Mouse (Mus musculus) heart, adult 11 months (tissue): ENCODE results near the gene Nudt16l1.

Experiments used
- DNase-seq: peaks from one replicate; pipeline ENCODE4 v3.0.0; 2022

Nudt16l1 gene

GRCm38 (mm10) chr16:4938461-4938860, at the start of gene Nudt16l1:
Nudt16l1 (plus strand) TSS chr16:4938761.
- no peak for DNase-seq

DNA sequence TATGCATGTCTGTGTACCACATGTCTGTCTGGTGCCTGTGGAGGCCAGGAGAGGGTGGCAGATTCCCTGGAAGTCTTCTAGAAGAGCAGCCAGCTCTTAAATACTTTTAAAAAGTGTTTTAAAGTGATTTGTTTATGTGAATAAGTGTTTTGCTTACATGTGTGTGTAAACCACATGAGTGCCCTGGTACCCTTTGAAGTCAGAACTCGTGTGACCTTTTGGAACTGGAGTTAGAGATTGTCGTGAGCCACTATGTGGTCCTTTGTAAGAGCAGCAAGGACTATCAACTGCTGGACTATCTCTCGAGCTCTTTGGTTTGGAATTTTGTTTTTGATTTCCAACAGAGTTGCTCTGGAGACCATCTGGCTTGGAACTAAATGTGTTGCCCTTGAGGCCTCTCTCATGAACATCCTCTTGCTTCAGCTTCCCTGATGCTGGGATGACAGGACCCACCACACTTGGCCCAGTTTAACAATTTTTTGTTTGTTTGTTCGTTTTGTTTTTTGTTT, 48.3 kb upstream of the Nudt16l1 start:
- DNase-seq: peak; percentile 95

- no peak for DNase-seq
Measured at GRCm38 (mm10) chr16:4892171-4892570, 46.4 kb upstream of the Nudt16l1 start.

GRCm38 (mm10) chr16:4894201-4894908, 44.2 kb upstream of the Nudt16l1 start:
- DNase-seq: peak; percentile 95

GRCm38 (mm10) chr16:4896249-4897027, 42.1 kb upstream of the Nudt16l1 start:
- peak; percentile 99 for DNase-seq

- DNase-seq: peak; percentile 91
Measured at GRCm38 (mm10) chr16:4897146-4897730, 41.3 kb upstream of the Nudt16l1 start.

- DNase-seq: peak; percentile 87
Measured at GRCm38 (mm10) chr16:4898881-4899280, 39.7 kb upstream of the Nudt16l1 start.

GRCm38 (mm10) chr16:4899711-4900110, 38.9 kb upstream of the Nudt16l1 start:
- no peak for DNase-seq

- DNase-seq: no peak
Measured at GRCm38 (mm10) chr16:4901167-4901566, 37.4 kb upstream of the Nudt16l1 start.

GRCm38 (mm10) chr16:4902390-4902789, 36.2 kb upstream of the Nudt16l1 start:
- DNase-seq: no peak

- peak; percentile 88 for DNase-seq
Measured at GRCm38 (mm10) chr16:4903491-4904102, 35.0 kb upstream of the Nudt16l1 start.

DNA sequence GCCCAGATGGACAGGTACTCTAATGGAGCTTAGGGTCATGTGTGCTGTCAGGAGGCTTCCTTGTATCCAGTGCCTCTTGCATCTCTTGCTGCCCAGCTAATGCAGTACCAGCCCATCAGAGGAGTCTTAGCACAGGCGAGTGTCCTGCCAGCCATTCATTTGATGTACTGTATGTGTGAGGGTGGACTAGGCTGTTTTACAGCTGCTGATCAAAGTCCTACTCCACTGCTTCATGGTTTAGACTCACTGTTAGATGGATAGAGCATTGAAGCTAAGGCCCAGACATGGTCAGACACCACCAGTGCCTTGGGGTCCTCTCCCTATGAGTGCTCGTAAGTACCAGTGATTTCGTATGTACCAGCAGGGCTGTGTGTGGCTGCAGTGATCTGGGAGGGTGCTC, 33.7 kb upstream of the Nudt16l1 start:
- DNase-seq: no peak

- DNase-seq: no peak
Measured at GRCm38 (mm10) chr16:4905591-4905990, 33.0 kb upstream of the Nudt16l1 start.

DNA sequence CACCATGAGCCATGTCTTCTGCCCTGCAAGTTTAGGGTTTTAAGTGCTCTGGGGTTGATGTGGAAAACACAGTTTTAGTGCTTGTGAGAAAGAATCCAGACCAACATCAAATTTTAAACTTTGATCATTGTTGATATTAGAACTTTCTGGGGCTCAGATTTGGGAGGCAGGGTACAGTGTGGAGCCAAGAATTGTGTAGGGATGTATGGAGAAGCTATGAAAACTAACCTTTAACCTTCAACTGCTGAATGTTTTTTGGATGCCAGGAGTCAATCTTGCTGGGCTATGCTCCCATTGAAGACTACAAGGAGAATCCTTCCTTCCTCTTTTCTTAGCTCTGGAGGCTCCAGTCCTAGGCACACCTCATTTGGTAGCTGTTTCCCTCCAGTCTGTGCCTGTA, 32.0 kb upstream of the Nudt16l1 start:
- DNase-seq: no peak

DNA sequence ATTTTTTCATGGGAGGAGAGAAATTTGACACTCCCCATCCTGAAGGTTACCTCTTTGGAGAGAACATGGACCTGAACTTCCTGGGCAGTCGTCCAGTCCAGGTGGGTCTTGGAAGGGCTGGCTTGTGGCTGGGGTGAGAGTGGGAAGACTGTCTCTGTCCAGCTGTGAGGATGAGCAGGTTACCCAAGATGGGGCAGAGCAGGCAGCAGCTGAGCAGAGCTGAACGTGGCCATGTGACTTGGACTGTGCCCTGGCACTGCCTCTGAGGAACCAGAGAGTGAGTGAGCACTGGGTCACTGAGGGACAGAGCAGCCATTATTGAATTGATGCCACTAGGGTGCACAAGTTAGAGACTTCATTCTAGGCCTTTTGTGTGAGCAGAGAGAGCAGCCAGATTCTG, 31.2 kb upstream of the Nudt16l1 start:
- DNase-seq: peak; percentile 93

DNA sequence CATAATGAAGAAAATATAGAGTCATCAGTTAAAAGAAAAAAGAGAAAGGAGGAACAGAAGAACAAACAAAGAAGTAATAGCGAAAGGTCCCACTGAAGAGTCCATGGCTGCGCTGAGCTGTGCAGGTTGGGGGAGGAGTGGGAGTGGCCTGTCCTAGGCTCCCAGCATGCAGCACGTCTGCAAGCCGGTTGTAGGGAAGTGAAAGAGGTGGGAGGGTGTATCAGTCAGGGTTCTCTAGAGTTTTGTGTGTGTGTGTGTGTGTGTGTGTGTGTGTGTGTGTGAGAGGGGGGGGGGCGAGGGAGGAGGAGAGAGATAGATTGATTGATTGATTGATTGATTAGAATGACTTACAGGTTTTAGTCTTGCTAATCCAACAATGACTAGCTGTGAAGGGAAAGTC, 30.6 kb upstream of the Nudt16l1 start:
- no peak for DNase-seq

DNA sequence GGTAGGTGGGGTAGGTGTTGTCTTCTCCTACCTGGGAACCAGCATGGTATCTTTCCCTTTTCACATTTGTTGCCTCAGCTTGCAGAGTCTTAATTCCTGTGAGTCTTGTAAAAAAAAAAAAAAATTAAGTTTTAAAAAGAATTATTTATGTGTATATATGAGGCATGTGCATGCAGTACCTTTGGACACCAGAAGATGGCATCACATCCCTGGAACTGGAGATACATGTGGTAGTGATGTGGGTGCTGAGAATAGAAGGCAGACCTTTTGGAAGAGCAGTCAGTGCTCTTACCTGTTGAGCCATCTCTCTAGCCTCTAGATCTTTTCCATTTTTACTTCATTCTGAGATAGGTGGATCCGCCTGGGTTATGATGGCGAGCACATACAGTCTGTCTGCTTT, 28.8 kb upstream of the Nudt16l1 start:
- no peak for DNase-seq

- DNase-seq: no peak
Measured at GRCm38 (mm10) chr16:4910758-4911157, 27.8 kb upstream of the Nudt16l1 start.

DNA sequence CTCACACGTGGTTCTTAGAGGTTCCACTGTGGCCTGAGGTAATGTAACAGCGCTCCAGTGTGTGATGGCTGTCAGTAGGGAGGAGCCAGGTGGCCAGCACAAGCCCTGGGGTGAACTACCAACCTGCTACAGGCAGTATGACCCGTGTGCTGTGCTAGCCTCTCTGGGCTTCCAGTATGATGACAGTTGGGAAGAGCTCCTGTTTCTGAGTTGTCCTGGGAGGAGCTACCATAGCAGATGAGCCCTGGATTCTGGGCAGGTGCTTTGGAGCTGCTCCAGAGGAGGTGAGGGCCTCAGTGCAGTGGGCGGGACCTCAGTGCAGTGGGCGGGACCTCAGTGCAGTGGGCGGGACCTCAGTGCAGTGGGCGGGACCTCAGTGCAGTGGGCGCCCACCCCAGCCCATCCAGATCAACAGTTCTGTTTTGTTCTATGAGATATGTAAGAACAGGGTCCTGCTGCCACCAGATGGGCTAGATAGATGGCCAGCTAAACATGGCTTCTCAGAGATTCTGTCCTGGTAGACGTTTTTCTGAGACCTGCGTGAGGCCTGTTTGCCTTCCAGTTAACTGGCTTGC, 26.4 kb upstream of the Nudt16l1 start:
- peak; percentile 88 for DNase-seq

DNA sequence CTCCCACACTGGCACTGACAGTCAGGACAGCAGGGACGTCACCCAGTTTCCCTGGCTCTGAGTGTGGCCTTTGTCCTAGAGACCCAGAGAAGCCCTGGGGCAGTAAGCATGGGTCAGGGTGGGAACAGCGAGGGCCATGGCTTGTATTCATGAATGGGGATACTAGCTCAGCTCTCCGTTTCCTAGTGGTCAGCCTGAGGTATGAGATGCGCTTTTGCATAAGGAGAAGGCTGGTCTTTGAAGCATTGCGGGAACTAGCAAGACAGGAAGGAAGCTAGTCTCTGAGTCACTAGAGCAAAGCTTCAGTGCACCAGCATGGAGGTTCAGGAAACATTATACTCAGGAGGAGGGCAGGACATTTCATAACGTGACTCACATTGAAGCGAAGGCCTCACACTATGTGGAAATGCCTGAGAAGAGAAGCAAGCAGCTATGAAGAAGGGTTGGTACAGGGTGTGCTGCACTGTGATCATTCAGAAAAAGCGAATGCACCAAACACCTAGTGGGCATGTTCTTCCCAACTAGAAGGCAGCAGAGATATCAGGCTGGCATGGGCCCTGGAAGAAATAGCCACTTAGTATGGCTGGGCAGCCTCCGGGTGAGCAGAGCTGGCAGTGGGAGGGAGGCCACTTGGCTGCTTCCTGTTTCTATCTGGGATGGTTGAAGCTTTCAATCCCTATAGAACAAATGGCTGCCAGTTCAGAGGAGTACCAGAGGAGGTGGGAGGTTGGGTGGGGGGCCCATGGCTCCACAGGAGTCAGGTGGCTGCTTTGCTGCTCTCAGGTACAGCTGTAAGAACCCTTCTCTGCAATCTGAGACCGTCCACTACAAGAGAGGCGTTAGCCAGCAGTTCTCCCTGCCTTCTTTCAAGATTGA, 25.4 kb upstream of the Nudt16l1 start:
- DNase-seq: peak; percentile 93

GRCm38 (mm10) chr16:4913783-4914735, 24.5 kb upstream of the Nudt16l1 start:
- peak; percentile 97 for DNase-seq
